Mouse (Mus musculus): ENCODE results near the gene Wrap53.

DNA sequence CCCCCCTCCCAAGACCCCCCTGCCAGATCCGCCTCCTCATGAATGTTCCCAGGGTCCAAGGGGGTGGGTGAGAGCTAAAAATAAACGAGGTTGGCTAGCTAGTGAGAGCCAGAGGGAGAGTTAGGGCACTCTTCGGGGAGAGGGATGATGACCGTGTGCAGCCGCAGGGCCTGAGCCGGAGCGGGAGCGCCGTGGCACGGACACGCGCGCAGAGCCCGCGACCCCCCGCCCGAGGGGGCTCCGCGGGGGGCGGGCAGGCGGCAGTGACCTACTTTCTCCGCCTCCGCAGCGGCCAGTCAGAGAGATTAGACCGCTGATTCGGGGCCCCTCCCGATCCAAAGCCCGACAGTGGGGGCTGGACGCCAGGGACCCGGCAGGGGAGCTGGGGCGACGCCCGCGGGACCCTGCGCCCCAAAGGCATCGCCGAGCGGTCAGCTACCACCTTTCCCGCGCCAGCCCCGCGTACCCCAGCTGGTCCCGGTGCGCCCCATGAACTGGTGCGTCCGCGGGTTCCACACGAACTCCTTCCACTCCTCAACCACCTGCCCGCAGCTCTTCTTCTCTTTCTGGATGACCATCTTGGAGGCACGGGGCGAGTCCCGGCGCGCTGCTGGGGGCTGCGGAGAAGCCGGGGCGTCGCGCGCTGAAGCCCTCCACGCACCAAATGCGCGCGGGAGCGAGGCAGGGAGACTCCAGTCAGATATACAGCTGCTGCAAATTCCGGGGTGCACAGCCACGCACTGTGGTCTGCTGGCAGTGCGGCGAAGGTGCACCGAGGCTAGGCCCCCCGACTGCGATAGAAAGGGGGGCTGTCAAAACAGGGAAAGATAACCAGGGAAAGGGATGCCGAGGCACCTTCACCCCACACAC is 25.0 kb upstream of the Wrap53 start:
- no peak for TF ChIP-seq POLR2A (IDR thresholded peaks at IDR 0.05; ENCODE audit: control insufficient read depth, low read depth, low read length)
- TF ChIP-seq CTCF (IDR thresholded peaks at IDR 0.05; ENCODE audit: control insufficient read depth, insufficient read depth, insufficient replicate concordance, low read depth, low read length): no peak
